Mouse (Mus musculus) heart, adult 2 months (tissue): ENCODE results near the gene Dmkn.

Experiments
- CTCF ChIP-seq: fragments of 200-600 bp; IDR thresholded peaks from 2 replicates; pipeline ENCODE4 v1.8.1; 2022; ENCODE audit warnings: antibody characterized with exemption, mild to moderate bottlenecking, moderate library complexity
- POLR2A ChIP-seq: fragments of 200-500 bp; IDR thresholded peaks from 2 replicates; pipeline ENCODE4 v1.6.1; 2011; ENCODE audit warnings: mild to moderate bottlenecking, low read depth, low read length, control low read depth; ENCODE audit not compliant: insufficient read depth

DNA sequence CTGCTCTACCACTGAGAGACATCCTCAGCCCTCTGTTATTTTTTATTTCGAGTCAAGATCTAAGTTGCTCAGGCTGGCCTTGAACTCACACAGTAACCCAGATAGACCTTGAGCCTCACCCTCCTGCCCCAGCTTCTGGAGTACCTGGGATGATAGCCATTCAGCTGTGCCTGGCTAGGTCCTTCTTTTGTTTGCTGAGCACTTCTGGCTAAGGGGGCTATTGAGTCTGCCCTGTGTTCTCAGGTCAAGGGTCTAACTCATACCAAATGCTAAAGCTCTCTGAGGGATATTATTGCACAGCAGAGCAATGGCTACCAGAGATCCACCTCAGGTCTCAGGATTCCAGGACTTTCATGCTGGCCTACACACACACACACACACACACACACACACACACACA is 21.6 kb downstream of the Dmkn start:
- no peak for TF ChIP-seq CTCF
- no peak for TF ChIP-seq POLR2A
